Mouse (Mus musculus) cerebellum, adult 2 months (tissue): ENCODE measurements around the gene Thsd4.

Source experiments
- CTCF ChIP-seq: fragments of 200-500 bp; IDR thresholded peaks from 2 replicates; pipeline ENCODE4 v1.5.1; 2011; ENCODE audit warnings: low read depth, mild to moderate bottlenecking, control low read depth, low read length, moderate library complexity, borderline replicate concordance; ENCODE audit not compliant: insufficient read depth
- POLR2A ChIP-seq: fragments of 200-500 bp; IDR thresholded peaks from 2 replicates; pipeline ENCODE4 v1.6.1; 2011; ENCODE audit warnings: low read length, control low read depth, borderline replicate concordance; ENCODE audit not compliant: insufficient read depth

GRCm38 (mm10) chr9:60504378-60505285 lies 17.2 kb downstream of the Thsd4 start:
- TF ChIP-seq CTCF (no peak), POLR2A (no peak)
